Mouse (Mus musculus): ENCODE measurements at regions not wholly inside any gene's neighbourhood (a gene's known extent, or its start where the extent isn't known, plus 50 kb on each side); places are given as distances from the start of the nearest gene placed in this dataset.

DNA sequence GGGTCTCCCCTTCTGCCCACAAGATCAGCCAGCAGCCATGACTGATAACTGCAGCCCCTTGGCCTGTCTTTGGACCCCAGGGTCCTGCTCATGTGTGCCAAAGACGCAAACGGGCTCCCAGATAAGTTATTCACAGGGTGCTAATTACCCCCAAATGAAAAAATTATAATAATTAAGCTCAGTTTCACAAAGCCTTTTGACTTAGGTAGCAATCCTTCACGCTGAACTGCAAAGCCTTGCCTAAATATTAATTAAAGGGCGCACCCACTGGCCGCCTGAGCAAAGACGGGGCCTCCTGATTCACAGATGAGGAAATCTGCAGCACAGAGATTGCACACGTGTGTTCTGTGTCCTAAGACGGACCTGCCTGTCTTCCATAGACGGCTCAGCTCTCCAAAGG is 123.2 kb downstream of the Psmg1 start:
- no peaks in the 10 kb centered on the region for H3K4me1 ChIP-seq (ENCODE audit: control insufficient read depth, insufficient read depth, low read length)
- H3K9me3 ChIP-seq (ENCODE audit: control insufficient read depth, low read length) = no peaks in the 10 kb centered on the region
- H3K36me3 ChIP-seq (ENCODE audit: control insufficient read depth, insufficient read depth, low read length) = no peaks in the 10 kb centered on the region
- H3K4me2 ChIP-seq (ENCODE audit: low read length) = no peak overlapping the region
- no peak for DNase-seq
- ATAC-seq (ENCODE audit: low FRiP score, low TSS enrichment) = no peak
- no peaks in the 10 kb centered on the region for H3K27me3 ChIP-seq (ENCODE audit: control insufficient read depth, insufficient read depth, low read length)
- WGBS = 77% methylated on average over 9 of the region's 9 CpGs
- H3K9ac ChIP-seq (replicated peaks; ENCODE audit: low read length) = no peak overlapping the region
- no peak overlapping the region for H3K27ac ChIP-seq (replicated peaks; ENCODE audit: low read depth, low read length)
- H3K4me3 ChIP-seq (replicated peaks; ENCODE audit: low read depth, low read length) = no peak overlapping the region

DNA sequence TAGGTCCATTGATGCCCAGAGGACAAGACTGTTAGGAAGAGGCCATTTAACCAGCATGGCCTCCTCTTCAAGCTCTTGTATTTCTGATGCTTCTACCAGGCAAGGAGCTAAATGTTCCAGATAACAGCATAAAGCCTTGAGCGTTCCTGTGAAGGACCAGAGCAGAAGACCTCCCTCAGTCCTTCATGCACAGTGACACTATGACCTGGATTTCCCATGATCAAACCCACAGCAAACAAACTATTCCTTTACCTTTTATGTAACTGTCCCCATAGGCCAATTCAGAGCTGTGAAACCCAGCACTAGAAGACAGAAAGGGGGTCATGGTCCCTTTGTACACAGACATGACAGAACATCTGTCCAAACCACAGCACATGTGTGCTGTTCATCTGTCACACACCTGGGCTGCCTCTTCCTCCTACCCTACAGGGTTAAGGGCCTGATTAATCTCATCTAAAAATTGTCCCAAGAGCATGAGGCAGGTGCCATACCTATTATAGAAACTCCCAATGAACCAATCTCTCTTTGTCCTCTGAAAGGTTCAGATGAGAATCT is 123.8 kb downstream of the Psmg1 start:
- Histone ChIP-seq H3K36me3 (ENCODE audit: control insufficient read depth, insufficient read depth, low read length) (no peaks in the 10 kb centered on the region), H3K4me3 (replicated peaks; ENCODE audit: low read depth, low read length) (no peak overlapping the region), H3K27me3 (ENCODE audit: control insufficient read depth, insufficient read depth, low read length) (no peaks in the 10 kb centered on the region), H3K27ac (replicated peaks; ENCODE audit: low read depth, low read length) (no peak overlapping the region), H3K9ac (replicated peaks; ENCODE audit: low read length) (no peak overlapping the region), H3K4me1 (ENCODE audit: control insufficient read depth, insufficient read depth, low read length) (no peaks in the 10 kb centered on the region), H3K9me3 (ENCODE audit: control insufficient read depth, low read length) (no peaks in the 10 kb centered on the region), H3K4me2 (ENCODE audit: low read length) (no peak overlapping the region)
- no peak for ATAC-seq (ENCODE audit: low FRiP score, low TSS enrichment)
- DNase-seq = no peak
- 97% methylated on average over 1 of the region's 1 CpGs for WGBS

- no peak overlapping the region for H3K27ac ChIP-seq (replicated peaks; ENCODE audit: low read depth, low read length)
- 81% methylated on average over 1 of the region's 1 CpGs for WGBS
These were observed 125.2 kb downstream of the Psmg1 start for GRCm38 (mm10) chr16:95865603-95866002.

DNA sequence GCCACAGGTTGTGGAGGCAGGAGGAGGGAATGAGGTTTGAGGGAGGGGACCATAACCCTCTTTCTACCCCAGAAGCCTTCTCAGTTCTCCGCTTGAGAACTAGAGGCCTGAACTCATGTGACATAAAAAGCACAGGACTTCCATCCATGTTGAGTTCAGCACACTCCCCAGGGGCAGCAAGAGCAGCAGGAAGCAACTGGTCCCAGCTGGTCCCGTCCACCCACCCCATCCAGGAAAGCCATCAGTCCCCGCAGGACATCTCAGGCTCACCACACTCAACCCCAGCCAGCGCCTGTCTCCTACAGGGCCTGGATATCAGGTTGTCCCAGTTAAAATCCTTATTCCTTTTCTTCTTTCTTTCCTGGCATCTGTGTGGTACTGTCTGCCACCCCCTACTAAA is 126.1 kb downstream of the Psmg1 start:
- Histone ChIP-seq H3K4me1 (ENCODE audit: control insufficient read depth, insufficient read depth, low read length) (no peaks in the 10 kb centered on the region), H3K36me3 (ENCODE audit: control insufficient read depth, insufficient read depth, low read length) (no peaks in the 10 kb centered on the region), H3K4me3 (replicated peaks; ENCODE audit: low read depth, low read length) (no peak overlapping the region), H3K27ac (replicated peaks; ENCODE audit: low read depth, low read length) (no peak overlapping the region), H3K9me3 (ENCODE audit: control insufficient read depth, low read length) (no peaks in the 10 kb centered on the region), H3K4me2 (ENCODE audit: low read length) (no peak overlapping the region), H3K27me3 (ENCODE audit: control insufficient read depth, insufficient read depth, low read length) (no peaks in the 10 kb centered on the region), H3K9ac (replicated peaks; ENCODE audit: low read length) (no peak overlapping the region)
- no peak for DNase-seq
- 86% methylated on average over 4 of the region's 4 CpGs for WGBS
- ATAC-seq (ENCODE audit: low FRiP score, low TSS enrichment) = no peak

More at GRCm38 (mm10) chr16:95865603-95866002, 125.2 kb downstream of the Psmg1 start:
- H3K36me3 ChIP-seq (ENCODE audit: control insufficient read depth, insufficient read depth, low read length) = no peaks in the 10 kb centered on the region
- H3K9ac ChIP-seq (replicated peaks; ENCODE audit: low read length) = no peak overlapping the region
- H3K27me3 ChIP-seq (ENCODE audit: control insufficient read depth, insufficient read depth, low read length) = no peaks in the 10 kb centered on the region
- no peak overlapping the region for H3K4me2 ChIP-seq (ENCODE audit: low read length)
- no peaks in the 10 kb centered on the region for H3K4me1 ChIP-seq (ENCODE audit: control insufficient read depth, insufficient read depth, low read length)
- H3K4me3 ChIP-seq (replicated peaks; ENCODE audit: low read depth, low read length) = no peak overlapping the region
- no peaks in the 10 kb centered on the region for H3K9me3 ChIP-seq (ENCODE audit: control insufficient read depth, low read length)
- no peak for ATAC-seq (ENCODE audit: low FRiP score, low TSS enrichment)
- no peak for DNase-seq

- Histone ChIP-seq H3K27ac (replicated peaks; ENCODE audit: low read depth, low read length) (no peak overlapping the region), H3K4me3 (replicated peaks; ENCODE audit: low read depth, low read length) (no peak overlapping the region), H3K27me3 (ENCODE audit: control insufficient read depth, insufficient read depth, low read length) (no peaks in the 10 kb centered on the region), H3K9ac (replicated peaks; ENCODE audit: low read length) (no peak overlapping the region), H3K4me1 (ENCODE audit: control insufficient read depth, insufficient read depth, low read length) (no peaks in the 10 kb centered on the region), H3K4me2 (ENCODE audit: low read length) (no peak overlapping the region), H3K36me3 (ENCODE audit: control insufficient read depth, insufficient read depth, low read length) (no peaks in the 10 kb centered on the region), H3K9me3 (ENCODE audit: control insufficient read depth, low read length) (no peaks in the 10 kb centered on the region)
- WGBS = 82% methylated on average over 13 of the region's 13 CpGs
- ATAC-seq (ENCODE audit: low FRiP score, low TSS enrichment) = no peak
- DNase-seq = no peak
These were observed 126.7 kb downstream of the Psmg1 start for GRCm38 (mm10) chr16:95864106-95864505.

DNA sequence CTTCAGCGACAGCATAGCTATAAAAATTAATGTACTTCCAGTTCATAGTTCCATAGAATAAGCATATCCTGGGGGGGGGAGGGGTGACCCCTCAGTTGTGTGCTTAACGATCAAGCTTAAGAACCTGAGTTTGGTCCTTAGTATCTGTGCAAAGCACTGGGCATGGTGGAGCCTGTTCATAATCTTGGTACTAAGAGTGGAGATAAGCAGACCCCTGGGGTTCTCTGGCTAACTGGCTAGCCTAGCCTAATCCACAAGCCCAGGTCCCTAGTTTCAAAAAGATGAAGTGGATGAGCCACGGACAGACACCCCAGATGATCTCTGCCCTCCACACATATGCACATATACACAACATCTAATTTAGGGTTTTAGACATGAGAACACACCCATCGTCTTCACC is 127.2 kb downstream of the Psmg1 start:
- no peak for DNase-seq
- 88% methylated on average over 4 of the region's 4 CpGs for WGBS

GRCm38 (mm10) chr16:95862621-95863020 is 128.1 kb downstream of the Psmg1 start:
- 85% methylated on average over 3 of the region's 3 CpGs for WGBS

More for the DNA sequence above, 127.2 kb downstream of the Psmg1 start:
- no peak overlapping the region for H3K9ac ChIP-seq (replicated peaks; ENCODE audit: low read length)
- no peaks in the 10 kb centered on the region for H3K9me3 ChIP-seq (ENCODE audit: control insufficient read depth, low read length)
- no peak overlapping the region for H3K27ac ChIP-seq (replicated peaks; ENCODE audit: low read depth, low read length)
- H3K4me2 ChIP-seq (ENCODE audit: low read length) = no peak overlapping the region
- H3K27me3 ChIP-seq (ENCODE audit: control insufficient read depth, insufficient read depth, low read length) = no peaks in the 10 kb centered on the region
- no peaks in the 10 kb centered on the region for H3K36me3 ChIP-seq (ENCODE audit: control insufficient read depth, insufficient read depth, low read length)
- H3K4me3 ChIP-seq (replicated peaks; ENCODE audit: low read depth, low read length) = no peak overlapping the region
- ATAC-seq (ENCODE audit: low FRiP score, low TSS enrichment) = no peak
- no peaks in the 10 kb centered on the region for H3K4me1 ChIP-seq (ENCODE audit: control insufficient read depth, insufficient read depth, low read length)

DNA sequence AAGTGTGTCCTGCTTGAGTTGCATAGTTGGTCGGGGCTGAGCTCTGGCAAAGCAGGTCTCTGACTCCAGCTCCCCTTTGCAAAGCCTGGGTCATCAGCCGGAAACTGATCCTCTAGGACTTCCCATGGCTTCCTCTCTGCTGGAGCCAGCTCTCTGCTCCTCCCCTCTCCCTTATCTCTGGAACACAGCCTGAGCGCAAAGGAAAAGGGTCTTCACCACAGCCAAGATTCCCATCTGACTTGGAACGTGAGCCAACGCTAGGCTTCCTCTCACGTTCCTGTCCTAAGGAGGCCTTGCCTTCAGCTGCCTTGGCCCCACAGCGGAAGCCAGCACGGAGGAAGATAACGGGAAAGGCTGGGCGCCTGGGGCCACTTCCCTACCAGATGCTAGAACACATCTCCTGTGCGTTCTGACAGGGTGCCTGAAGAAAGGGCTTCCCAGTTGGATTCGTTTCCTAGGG is 129.5 kb downstream of the Psmg1 start:
- 81% methylated on average over 12 of the region's 12 CpGs for WGBS
- DNase-seq (no peak), ATAC-seq (ENCODE audit: low FRiP score, low TSS enrichment) (no peak)
- H3K4me2 ChIP-seq (ENCODE audit: low read length) = no peak overlapping the region
- H3K4me1 ChIP-seq (ENCODE audit: control insufficient read depth, insufficient read depth, low read length) = no peaks in the 10 kb centered on the region
- no peak overlapping the region for H3K27ac ChIP-seq (replicated peaks; ENCODE audit: low read depth, low read length)
- no peak overlapping the region for H3K4me3 ChIP-seq (replicated peaks; ENCODE audit: low read depth, low read length)
- H3K9ac ChIP-seq (replicated peaks; ENCODE audit: low read length) = no peak overlapping the region
- H3K27me3 ChIP-seq (ENCODE audit: control insufficient read depth, insufficient read depth, low read length) = no peaks in the 10 kb centered on the region
- no peaks in the 10 kb centered on the region for H3K36me3 ChIP-seq (ENCODE audit: control insufficient read depth, insufficient read depth, low read length)
- H3K9me3 ChIP-seq (ENCODE audit: control insufficient read depth, low read length) = no peaks in the 10 kb centered on the region

More at GRCm38 (mm10) chr16:95862621-95863020, 128.1 kb downstream of the Psmg1 start:
- Histone ChIP-seq H3K27me3 (ENCODE audit: control insufficient read depth, insufficient read depth, low read length) (no peaks in the 10 kb centered on the region), H3K36me3 (ENCODE audit: control insufficient read depth, insufficient read depth, low read length) (no peaks in the 10 kb centered on the region), H3K4me1 (ENCODE audit: control insufficient read depth, insufficient read depth, low read length) (no peaks in the 10 kb centered on the region), H3K4me2 (ENCODE audit: low read length) (no peak overlapping the region), H3K9ac (replicated peaks; ENCODE audit: low read length) (no peak overlapping the region), H3K9me3 (ENCODE audit: control insufficient read depth, low read length) (no peaks in the 10 kb centered on the region), H3K27ac (replicated peaks; ENCODE audit: low read depth, low read length) (no peak overlapping the region), H3K4me3 (replicated peaks; ENCODE audit: low read depth, low read length) (no peak overlapping the region)
- DNase-seq (no peak), ATAC-seq (ENCODE audit: low FRiP score, low TSS enrichment) (no peak)

DNA sequence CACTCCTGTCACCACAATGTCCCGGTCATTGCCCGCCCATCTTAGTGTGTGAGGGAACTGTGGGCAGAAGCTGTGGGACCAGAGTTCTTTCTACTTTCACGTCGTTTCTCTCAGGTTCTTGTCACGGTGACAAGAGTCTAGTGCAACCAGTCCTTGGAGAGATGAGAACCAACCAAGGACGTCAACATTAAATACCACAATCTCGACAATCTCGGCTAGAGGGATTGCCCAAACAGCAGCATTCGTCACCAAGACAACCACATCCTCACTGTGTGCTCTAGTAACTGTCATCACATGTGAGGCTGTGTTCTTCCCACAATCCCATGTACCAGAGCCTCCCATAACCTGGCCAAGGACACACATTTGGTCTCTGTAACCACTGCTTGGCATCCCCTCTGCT is 129.9 kb downstream of the Psmg1 start:
- Histone ChIP-seq H3K4me1 (ENCODE audit: control insufficient read depth, insufficient read depth, low read length) (no peaks in the 10 kb centered on the region), H3K36me3 (ENCODE audit: control insufficient read depth, insufficient read depth, low read length) (no peaks in the 10 kb centered on the region), H3K27ac (replicated peaks; ENCODE audit: low read depth, low read length) (no peak overlapping the region), H3K9me3 (ENCODE audit: control insufficient read depth, low read length) (no peaks in the 10 kb centered on the region), H3K27me3 (ENCODE audit: control insufficient read depth, insufficient read depth, low read length) (no peaks in the 10 kb centered on the region), H3K4me3 (replicated peaks; ENCODE audit: low read depth, low read length) (no peak overlapping the region), H3K4me2 (ENCODE audit: low read length) (no peak overlapping the region), H3K9ac (replicated peaks; ENCODE audit: low read length) (no peak overlapping the region)
- ATAC-seq (ENCODE audit: low FRiP score, low TSS enrichment) (no peak), DNase-seq (no peak)
- WGBS = 90% methylated on average over 9 of the region's 9 CpGs
